Mouse (Mus musculus) heart, postnatal 25 days (tissue): ENCODE data around the gene Sptb. TPM values are rescaled to one million over a fixed set of nuclear protein-coding genes. Genes with fewer than 3 reads are reported as not detected.

Source experiments
- DNase-seq: peaks from one replicate; pipeline ENCODE4 v3.0.0; 2022; ENCODE audit warnings: low spot score
- intact Hi-C: fragments of 180-260 bp; cut with DNase I; formaldehyde crosslinking; loops from one replicate; pipeline ENCODE4 v1.15.1; 2025
- microRNA-seq: library from miRNA; unstranded; fragments of <30 nt; microRNA quantifications from one replicate; pipeline ENCODE4 v1.2.0, GENCODE M21; 2022
- total RNA-seq, 2 experiments: library from RNA; stranded (reverse); gene quantifications; 2 replicates each; pipeline ENCODE4 v1.2.3; 2021

Gene Sptb
- total RNA-seq, 2 experiments from 2014 or later, result 77.3 to 82.3 TPM

- intact Hi-C loops, result loop anchor here (2.0 to 5.0 kb wide), 2 partner anchors 16 to 36 kb away; no protein-coding TSS in a partner anchor
These were observed 177.4 kb downstream of the Sptb start for GRCm38 (mm10) chr12:76532926-76533376.

GRCm38 (mm10) chr12:76531986-76532925 lies 178.1 kb downstream of the Sptb start:
- DNase-seq, result no peak
- intact Hi-C loops, result loop anchor here (2.0 to 5.0 kb wide), 2 partner anchors 15 to 35 kb away; no protein-coding TSS in a partner anchor

More at GRCm38 (mm10) chr12:76532926-76533376, 177.4 kb downstream of the Sptb start:
- DNase-seq, result no peak

GRCm38 (mm10) chr12:76530580-76531139 lies 179.7 kb downstream of the Sptb start, which contains the start of gene Plekhg3:
Plekhg3 (plus strand) TSS chr12:76530891.
- intact Hi-C loops, result loop anchor here (5.0 kb wide), 1 partner anchor 33 kb away; no protein-coding TSS in a partner anchor
- no peak for DNase-seq

Small RNAs within 50 kb of the gene (microRNA-seq; reads per million reads assigned to microRNA genes)
- not detected for gene Mir5135

Other genes starting within 250 kb of the Sptb start
- 10 to 100 TPM; 13.5 to 16.6 TPM for gene Plekhg3, start 179.7 kb downstream of the Sptb start, total RNA-seq
- gene Churc1, start 55.0 kb upstream of the Sptb start, total RNA-seq, result 10 to 100 TPM; 84.7 to 90.6 TPM
- gene Fntb, start 55.0 kb upstream of the Sptb start, total RNA-seq, result 10 to 100 TPM; 13.0 to 14.3 TPM
- not detected for gene Gpx2, start 85.0 kb upstream of the Sptb start, total RNA-seq
- 1 to 10 TPM in 1 of 2 experiments, under 1 TPM in 1; 0.45 to 1.3 TPM for gene Rab15, start 112.4 kb upstream of the Sptb start, total RNA-seq